Mouse (Mus musculus) cerebral cortex, adult 2 months (tissue): Measurements from ENCODE around the gene Glmp.

Experiments
- WGBS: fragments of 180-500 bp; shearing (Covaris S2); methylation state at CpG from one replicate; pipeline ENCODE4 v1.1.7; 2018; 5-methylcytosine and 5-hydroxymethylcytosine counted together

The Glmp gene

GRCm38 (mm10) chr3:88376644-88377043, 51.8 kb downstream of the Glmp start:
- WGBS = 57% methylated on average over 7 of the region's 7 CpGs

DNA sequence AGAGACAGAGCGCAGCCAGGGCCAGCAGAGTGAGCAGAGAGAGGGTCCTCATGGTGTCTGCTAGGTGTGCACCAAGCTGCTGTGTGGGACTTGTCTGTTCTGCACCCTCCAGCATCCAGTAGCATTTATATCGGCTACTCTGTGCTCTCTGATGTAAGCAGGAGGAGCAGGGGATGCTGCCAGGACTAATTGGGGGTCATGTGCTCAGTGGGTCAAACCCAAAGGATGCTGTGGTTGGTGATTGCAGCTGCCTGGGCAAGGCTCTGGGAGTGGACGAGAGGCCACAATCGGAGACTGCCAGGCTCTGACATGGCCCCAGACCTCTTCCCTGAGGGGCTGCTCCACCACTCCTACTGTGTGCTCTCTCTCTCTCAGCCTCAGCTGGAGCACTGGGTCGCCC, 53.8 kb downstream of the Glmp start, which contains the start of gene Bglap2:
Gene Bglap2 (minus strand): TSS at position 101 of the 400 bp plus-strand sequence.
- 88% methylated on average over 5 of the region's 5 CpGs for WGBS
